Mouse (Mus musculus): ENCODE data around the gene Npas1. TPM values are rescaled to one million over a fixed set of nuclear protein-coding genes. Genes with fewer than 3 reads are reported as not detected.

Npas1 gene
- total and polyA plus RNA-seq, 3 experiments: 0.08 to 1.3 TPM; not detected in 1

GRCm38 (mm10) chr7:16463214-16463613 is 14.3 kb downstream of the Npas1 start (continued):
- TF ChIP-seq ETS1 (IDR thresholded peaks at IDR 0.05; ENCODE audit: low read depth, low read length) (no peak), POLR2AphosphoS5 (IDR thresholded peaks at IDR 0.05; ENCODE audit: borderline replicate concordance, low read depth, low read length) (no peak), GABPA (IDR thresholded peaks at IDR 0.05; ENCODE audit: low read depth, low read length) (no peak), KAT2A (conservative IDR thresholded peaks at IDR 0.05; ENCODE audit: low read depth, low read length) (no peak), POLR2A (IDR thresholded peaks at IDR 0.05; ENCODE audit: control insufficient read depth in 1 of 2, insufficient read depth in 1 of 2, low read depth in 1 of 2, low read length in 2 of 2, poor library complexity in 1 of 2) (no peak), MYB (IDR thresholded peaks at IDR 0.05; ENCODE audit: low read depth, low read length) (no peak), E2F4 (IDR thresholded peaks at IDR 0.05; ENCODE audit: borderline replicate concordance, low read depth, low read length) (no peak), HCFC1 (IDR thresholded peaks at IDR 0.05; ENCODE audit: low read depth, low read length) (no peak), POLR2AphosphoS2 (IDR thresholded peaks at IDR 0.05; ENCODE audit: low read length) (no peak)

- H3K27ac ChIP-seq (ENCODE audit: control insufficient read depth, low read depth, low read length): no peak overlapping the region
Observed at GRCm38 (mm10) chr7:16461705-16462104, 15.8 kb downstream of the Npas1 start.

DNA sequence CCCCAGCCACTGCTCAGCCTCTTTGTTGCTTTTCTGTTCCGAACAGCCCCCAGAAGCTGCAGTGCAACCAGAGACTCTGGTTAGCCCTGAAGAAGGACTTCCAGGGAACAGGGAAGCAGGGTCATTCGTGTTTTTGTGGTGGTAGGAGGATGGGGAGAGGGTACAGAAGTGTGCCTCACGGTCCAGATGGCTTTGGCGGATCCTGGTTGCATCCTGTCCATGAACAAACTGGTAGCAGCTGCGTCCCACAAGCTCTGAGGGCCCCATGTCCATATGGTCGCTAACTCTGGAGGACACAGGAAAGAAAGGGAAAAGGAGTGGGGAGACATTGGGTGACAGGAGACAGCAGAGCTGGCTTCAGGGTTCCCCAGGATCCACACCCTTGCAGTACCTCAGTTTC is 16.4 kb downstream of the Npas1 start:
- Histone ChIP-seq H3K9me3 (replicated peaks; ENCODE audit: insufficient read depth, low read length) (no peaks in the 10 kb centered on the region), H3K27me3 (ENCODE audit: control insufficient read depth in 1 of 2, insufficient read depth in 2 of 2, low read length in 2 of 2) (no peaks in the 10 kb centered on the region), H3K9ac (ENCODE audit: control insufficient read depth, low read depth, low read length, poor library complexity, severe bottlenecking) (no peak overlapping the region), H3K79me2 (ENCODE audit: control insufficient read depth, insufficient read depth, low read length, poor library complexity) (no peaks in the 10 kb centered on the region), H3K4me3 (ENCODE audit: control insufficient read depth in 1 of 2, insufficient read depth in 1 of 2, low read depth in 2 of 2, low read length in 2 of 2) (no peak overlapping the region), H3K27ac (ENCODE audit: control insufficient read depth, low read depth, low read length) (no peak overlapping the region), H3K36me3 (ENCODE audit: control insufficient read depth in 1 of 2, insufficient read depth in 2 of 2, low read length in 2 of 2) (no peaks in the 10 kb centered on the region), H3K4me1 (ENCODE audit: control insufficient read depth in 1 of 2, insufficient read depth in 2 of 2, low read length in 2 of 2) (no peaks in the 10 kb centered on the region)
- no peak for DNase-seq (ENCODE audit: low read depth, low spot score)
- no peak for TF ChIP-seq CHD2 (IDR thresholded peaks at IDR 0.05; ENCODE audit: low read length)
- no peak for TF ChIP-seq BHLHE40 (IDR thresholded peaks at IDR 0.05; ENCODE audit: borderline replicate concordance, low read depth, low read length)
- no peak for TF ChIP-seq GATA1 (IDR thresholded peaks at IDR 0.05; ENCODE audit: low read depth, low read length)
- TF ChIP-seq TBP (IDR thresholded peaks at IDR 0.05; ENCODE audit: low read depth, low read length): no peak
- no peak for TF ChIP-seq RAD21 (IDR thresholded peaks at IDR 0.05; ENCODE audit: low read depth, low read length)
- TF ChIP-seq POLR2AphosphoS2 (IDR thresholded peaks at IDR 0.05; ENCODE audit: low read length): no peak
- no peak for TF ChIP-seq ELF1 (IDR thresholded peaks at IDR 0.05; ENCODE audit: low read depth, low read length)
- TF ChIP-seq ZNF384 (IDR thresholded peaks at IDR 0.05; ENCODE audit: low read depth, low read length): no peak

More at GRCm38 (mm10) chr7:16461705-16462104, 15.8 kb downstream of the Npas1 start:
- H3K4me1 ChIP-seq (ENCODE audit: control insufficient read depth in 1 of 2, insufficient read depth in 2 of 2, low read length in 2 of 2): no peaks in the 10 kb centered on the region
- no peaks in the 10 kb centered on the region for H3K36me3 ChIP-seq (ENCODE audit: control insufficient read depth in 1 of 2, insufficient read depth in 2 of 2, low read length in 2 of 2)
- no peaks in the 10 kb centered on the region for H3K79me2 ChIP-seq (ENCODE audit: control insufficient read depth, insufficient read depth, low read length, poor library complexity)
- TF ChIP-seq KAT2A (conservative IDR thresholded peaks at IDR 0.05; ENCODE audit: low read depth, low read length): no peak
- no peak for TF ChIP-seq RCOR1 (IDR thresholded peaks at IDR 0.05; ENCODE audit: low read depth, low read length)
- no peak for TF ChIP-seq USF2 (IDR thresholded peaks at IDR 0.05; ENCODE audit: borderline replicate concordance in 1 of 2, insufficient read depth in 1 of 2, low read depth in 1 of 2, low read length in 2 of 2)
- TF ChIP-seq BHLHE40 (IDR thresholded peaks at IDR 0.05; ENCODE audit: borderline replicate concordance, low read depth, low read length): no peak
- no peak for TF ChIP-seq MAX (IDR thresholded peaks at IDR 0.05; ENCODE audit: low read length)
- TF ChIP-seq ELF1 (IDR thresholded peaks at IDR 0.05; ENCODE audit: low read depth, low read length): no peak
- TF ChIP-seq CHD2 (IDR thresholded peaks at IDR 0.05; ENCODE audit: low read length): no peak
- no peak overlapping the region for H3K4me3 ChIP-seq (ENCODE audit: control insufficient read depth in 1 of 2, insufficient read depth in 1 of 2, low read depth in 2 of 2, low read length in 2 of 2)
- no peaks in the 10 kb centered on the region for H3K27me3 ChIP-seq (ENCODE audit: control insufficient read depth in 1 of 2, insufficient read depth in 2 of 2, low read length in 2 of 2)
- no peak overlapping the region for H3K9ac ChIP-seq (ENCODE audit: control insufficient read depth, low read depth, low read length, poor library complexity, severe bottlenecking)
- DNase-seq (ENCODE audit: low read depth, low spot score): no peak
- no peaks in the 10 kb centered on the region for H3K9me3 ChIP-seq (replicated peaks; ENCODE audit: insufficient read depth, low read length)
